9 mouse cellular contexts compared by ENCODE assay signal in genomic region chr13:29780713-29781112, GRCm38 (mm10).
DNase-seq lines count a peak whose midpoint lies in the region; ATAC-seq and TF ChIP-seq lines count a peak whose summit lies in the region.
"Had no signal": no experiment of that assay in that cellular context is flagged by ENCODE, and none has a peak within 500 bp of the region (broad histone marks: within the 10 kb centered on the region; RNA-seq: fewer than 3 reads in every experiment).

No protein-coding gene starts in this region.

- ATAC-seq in liver, postnatal 0 days: no peak
- peak; percentile 58; the same call in 1 of the 2 replicates for ATAC-seq in heart, embryonic 15.5 days (replicated peaks; ENCODE audit: insufficient number of reproducible peaks, insufficient read depth, low FRiP score, low read depth)
- ATAC-seq: Patski had no signal

- no peaks in the 10 kb centered on the region; the same call in 1 of the 2 replicates for H3K79me2 ChIP-seq in liver, adult 2 months (ENCODE audit: control insufficient read depth, insufficient read depth, low read length)

- DNase-seq in liver, adult 2 months (ENCODE audit: extremely low read depth, low read depth, low spot score): peak; percentile 55
- DNase-seq in liver, postnatal 0 days: no peak
- DNase-seq in kidney, postnatal 36 days: peak; percentile 90 to 93
- DNase-seq in thymus, postnatal 4 days: peak; percentile 38
- no peak for DNase-seq in MN1 (ENCODE audit: low spot score)
- no peak for DNase-seq in c-Kit-positive CD71-positive TER-119-positive erythroid progenitor cells, embryonic 14.5 days (ENCODE audit: low spot score)
- no peak for DNase-seq in natural killer cell, adult 2 months (ENCODE audit: low spot score in 2 of 2)

- no peaks in the 10 kb centered on the region for H3K9me3 ChIP-seq in liver, postnatal 0 days (ENCODE audit: low read length)
- no peaks in the 10 kb centered on the region for H3K9me3 ChIP-seq in heart, embryonic 15.5 days (replicated peaks)

- peaks cover 8% of the 10 kb centered on the region for H3K4me1 ChIP-seq in liver, adult 2 months (ENCODE audit: control insufficient read depth, insufficient read depth, low read length)
- H3K4me1 ChIP-seq in liver, postnatal 0 days (ENCODE audit: insufficient read depth): peaks cover 3% of the 10 kb centered on the region
- peaks cover 16% of the 10 kb centered on the region for H3K4me1 ChIP-seq in heart, embryonic 15.5 days (replicated peaks)

- H3K36me3 ChIP-seq in liver, adult 2 months (ENCODE audit: control insufficient read depth, insufficient read depth, low read length): no peaks in the 10 kb centered on the region
- H3K36me3 ChIP-seq in liver, postnatal 0 days (replicated peaks; ENCODE audit: insufficient read depth, low read length): no peaks in the 10 kb centered on the region
- H3K36me3 ChIP-seq in heart, embryonic 15.5 days: no peaks in the 10 kb centered on the region

- TF ChIP-seq CTCF in liver, adult 2 months (IDR thresholded peaks at IDR 0.05; ENCODE audit: low read depth, low read length): no peak
- TF ChIP-seq CTCF in liver, postnatal 0 days (IDR thresholded peaks at IDR 0.05; ENCODE audit: low read depth): no peak

- no peak for TF ChIP-seq EP300 in liver, postnatal 0 days (IDR thresholded peaks at IDR 0.05; ENCODE audit: low read depth)

- 35% methylated on average over 6 of the region's 6 CpGs for WGBS in liver, adult 2 months
- 51% methylated on average over 6 of the region's 6 CpGs for WGBS in liver, postnatal 0 days (ENCODE audit: insufficient replicate concordance)
- 19% methylated on average over 6 of the region's 6 CpGs for WGBS in heart, embryonic 15.5 days

- H3K4me3 ChIP-seq in liver, adult 2 months (ENCODE audit: insufficient read depth, low read depth, low read length): no peak overlapping the region
- no peak overlapping the region for H3K4me3 ChIP-seq in liver, postnatal 0 days (ENCODE audit: low read depth, low read length)
- no peak overlapping the region for H3K4me3 ChIP-seq in heart, embryonic 15.5 days

- no peak overlapping the region for H3K4me2 ChIP-seq in liver, postnatal 0 days (ENCODE audit: low read depth, low read length)
- peak overlapping the region; percentile 24; the same call in 1 of the 2 replicates for H3K4me2 ChIP-seq in heart, embryonic 15.5 days

- no peak for TF ChIP-seq POLR2A in liver, adult 2 months (IDR thresholded peaks at IDR 0.05; ENCODE audit: extremely low read depth, insufficient read depth, low read length)

- no peaks in the 10 kb centered on the region for H3K27me3 ChIP-seq in liver, adult 2 months (ENCODE audit: control insufficient read depth, insufficient read depth, low read length)
- H3K27me3 ChIP-seq in liver, postnatal 0 days (ENCODE audit: insufficient read depth, low read length): no peaks in the 10 kb centered on the region
- H3K27me3 ChIP-seq in heart, embryonic 15.5 days: no peaks in the 10 kb centered on the region
- H3K27me3 ChIP-seq: Patski had no signal

- no peak overlapping the region for H3K27ac ChIP-seq in liver, adult 2 months (replicated peaks; ENCODE audit: insufficient read depth, low read depth, low read length)
- H3K27ac ChIP-seq in liver, postnatal 0 days (ENCODE audit: low read depth): no peak overlapping the region
- peak overlapping the region; percentile 35 for H3K27ac ChIP-seq in heart, embryonic 15.5 days

- no peak overlapping the region for H3K9ac ChIP-seq in liver, adult 2 months (ENCODE audit: low read depth, low read length)
- H3K9ac ChIP-seq in liver, postnatal 0 days (replicated peaks): no peak overlapping the region
- H3K9ac ChIP-seq in heart, embryonic 15.5 days: no peak overlapping the region

Comparison
In these comparisons a context has a peak if more than half of its experiments do, and no peak if none do; other contexts are left out.
1. DNase-seq: peak in liver, adult 2 months (single experiment), kidney, postnatal 36 days (2 of 2) and thymus, postnatal 4 days (single experiment); none in liver, postnatal 0 days (single experiment), MN1 (single experiment), c-Kit-positive CD71-positive TER-119-positive erythroid progenitor cells, embryonic 14.5 days (single experiment) and natural killer cell, adult 2 months (0 of 2).